Mouse (Mus musculus) thymus, adult 2 months (tissue): ENCODE measurements around the gene Smarca2.

Experiments used
- CTCF ChIP-seq: fragments of 200-500 bp; IDR thresholded peaks from 2 replicates; pipeline ENCODE4 v1.5.1; 2012; ENCODE audit warnings: mild to moderate bottlenecking, control low read depth, low read length, moderate library complexity, borderline replicate concordance; ENCODE audit not compliant: control insufficient read depth, poor library complexity, insufficient read depth; ENCODE audit errors: extremely low read depth
- POLR2A ChIP-seq: fragments of 200-500 bp; IDR thresholded peaks from 2 replicates; pipeline ENCODE4 v1.6.1; 2012; ENCODE audit warnings: mild to moderate bottlenecking, low read length, control low read depth, moderate library complexity; ENCODE audit not compliant: control insufficient read depth, poor library complexity, insufficient read depth; ENCODE audit errors: extremely low read depth

- no peak for TF ChIP-seq CTCF
- no peak for TF ChIP-seq POLR2A
These were observed 160.6 kb downstream of the Smarca2 start for GRCm38 (mm10) chr19:26765483-26765882.
